Mouse (Mus musculus) MEL (cell line): ENCODE measurements at regions not wholly inside any gene's neighbourhood (a gene's known extent, or its start where the extent isn't known, plus 50 kb on each side); places are given as distances from the start of the nearest gene placed in this dataset.

ENCODE experiments used
- BHLHE40 ChIP-seq: IDR thresholded peaks from 2 replicates; pipeline ENCODE4 v1.6.1; 2012; ENCODE audit warnings: low read depth, mild to moderate bottlenecking, inconsistent platforms, low read length, improper control_type of control experiment, borderline replicate concordance
- CTCF ChIP-seq, 3 experiments: IDR thresholded peaks in 2 of 3; conservative IDR thresholded peaks in 1 of 3; 2 replicates each; pipeline ENCODE4 v1.5.1; 2011 to 2012; ENCODE audit warnings: low read length in 3 of 3, low read depth in 2 of 3, mild to moderate bottlenecking in 2 of 3, improper control_type of control experiment in 1 of 3, inconsistent platforms in 1 of 3, mixed read lengths in 1 of 3, moderate library complexity in 1 of 3; ENCODE audit not compliant: control insufficient read depth in 1 of 3, insufficient read depth in 1 of 3, poor library complexity in 1 of 3, severe bottlenecking in 1 of 3
- EP300 ChIP-seq, 2 experiments: IDR thresholded peaks; 2 replicates each; pipeline ENCODE4 v1.6.1; 2011; ENCODE audit warnings: improper control_type of control experiment in 2 of 2, low read length in 2 of 2, low read depth in 1 of 2, mild to moderate bottlenecking in 1 of 2
- JUND ChIP-seq: IDR thresholded peaks from 2 replicates; pipeline ENCODE4 v1.6.1; 2011; ENCODE audit warnings: low read depth, mild to moderate bottlenecking, improper control_type of control experiment, low read length
- MEF2A ChIP-seq: IDR thresholded peaks from 2 replicates; pipeline ENCODE4 v1.6.1; 2014; ENCODE audit warnings: low read depth, mild to moderate bottlenecking, inconsistent platforms, low read length, improper control_type of control experiment; ENCODE audit not compliant: poor library complexity, insufficient replicate concordance, severe bottlenecking; ENCODE audit errors: extremely low read depth
- MXI1 ChIP-seq: IDR thresholded peaks from 2 replicates; pipeline ENCODE4 v1.6.1; 2011; ENCODE audit warnings: mild to moderate bottlenecking, low read depth, low read length, improper control_type of control experiment
- MYB ChIP-seq: IDR thresholded peaks from 2 replicates; pipeline ENCODE4 v1.6.1; 2011; ENCODE audit warnings: mild to moderate bottlenecking, low read depth, low read length, improper control_type of control experiment
- NRF1 ChIP-seq: IDR thresholded peaks from 2 replicates; pipeline ENCODE4 v1.6.1; 2014; ENCODE audit warnings: low read depth, mild to moderate bottlenecking, inconsistent platforms, low read length, improper control_type of control experiment, moderate library complexity; ENCODE audit not compliant: poor library complexity, insufficient read depth, severe bottlenecking
- POLR2A ChIP-seq, 2 experiments: IDR thresholded peaks; 2 replicates each; pipeline ENCODE4 v1.6.1; 2011 to 2012; ENCODE audit warnings: low read length in 2 of 2, mild to moderate bottlenecking in 2 of 2, control low read depth in 1 of 2, improper control_type of control experiment in 1 of 2, low read depth in 1 of 2, moderate library complexity in 1 of 2; ENCODE audit not compliant: control insufficient read depth in 1 of 2, insufficient read depth in 1 of 2, poor library complexity in 1 of 2
- SIN3A ChIP-seq: IDR thresholded peaks from 2 replicates; pipeline ENCODE4 v1.6.1; 2012; ENCODE audit warnings: low read length, improper control_type of control experiment, inconsistent platforms
- ZNF384 ChIP-seq: IDR thresholded peaks from 2 replicates; pipeline ENCODE4 v1.6.1; 2012; ENCODE audit warnings: low read depth, mild to moderate bottlenecking, inconsistent platforms, low read length, improper control_type of control experiment

DNA sequence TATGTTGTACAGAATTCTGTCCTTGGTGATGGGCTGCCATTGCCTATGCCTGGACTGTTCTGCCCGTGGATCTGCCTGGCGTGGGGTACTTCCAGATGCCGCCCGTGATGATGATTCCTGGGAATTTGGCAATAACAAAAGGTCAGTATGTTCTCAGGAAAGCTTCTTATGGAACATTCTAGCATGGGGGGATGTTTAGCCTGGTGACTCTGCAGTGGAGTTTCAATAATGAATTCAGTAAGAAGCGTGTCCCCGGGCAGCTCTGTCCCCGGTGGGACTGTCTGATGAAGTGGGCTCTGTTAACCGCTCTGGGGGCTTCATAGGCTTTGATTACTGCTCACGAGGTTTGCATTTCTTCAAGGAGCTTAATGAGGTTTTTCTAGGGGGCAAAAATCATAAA, 252.9 kb upstream of the Daam1 start:
- TF ChIP-seq MEF2A (no peak), EP300 (IDR thresholded peaks at IDR 0.05; ENCODE audit: low read depth in 1 of 2, low read length in 2 of 2) (no peak), CTCF (IDR thresholded peaks at IDR 0.05 in 2 of 3, conservative IDR thresholded peaks at IDR 0.05 in 1 of 3; ENCODE audit: control insufficient read depth in 1 of 3, insufficient read depth in 1 of 3, low read depth in 2 of 3, low read length in 3 of 3, poor library complexity in 1 of 3, severe bottlenecking in 1 of 3) (no peak), SIN3A (no peak), POLR2A (IDR thresholded peaks at IDR 0.05; ENCODE audit: control insufficient read depth in 1 of 2, insufficient read depth in 1 of 2, low read depth in 1 of 2, low read length in 2 of 2, poor library complexity in 1 of 2) (no peak), JUND (no peak), NRF1 (no peak), MXI1 (no peak), ZNF384 (no peak), MYB (no peak), BHLHE40 (no peak)
